Mouse (Mus musculus): ENCODE data around the gene Map3k12. TPM values are rescaled to one million over a fixed set of nuclear protein-coding genes. Genes with fewer than 3 reads are reported as not detected.

Gene Map3k12
- 14.3 and 18.2 TPM in 2 replicates for polyA plus RNA-seq (2014; fragmentation: Nextera tagmentation; extraction: Ambion mirVana)

DNA sequence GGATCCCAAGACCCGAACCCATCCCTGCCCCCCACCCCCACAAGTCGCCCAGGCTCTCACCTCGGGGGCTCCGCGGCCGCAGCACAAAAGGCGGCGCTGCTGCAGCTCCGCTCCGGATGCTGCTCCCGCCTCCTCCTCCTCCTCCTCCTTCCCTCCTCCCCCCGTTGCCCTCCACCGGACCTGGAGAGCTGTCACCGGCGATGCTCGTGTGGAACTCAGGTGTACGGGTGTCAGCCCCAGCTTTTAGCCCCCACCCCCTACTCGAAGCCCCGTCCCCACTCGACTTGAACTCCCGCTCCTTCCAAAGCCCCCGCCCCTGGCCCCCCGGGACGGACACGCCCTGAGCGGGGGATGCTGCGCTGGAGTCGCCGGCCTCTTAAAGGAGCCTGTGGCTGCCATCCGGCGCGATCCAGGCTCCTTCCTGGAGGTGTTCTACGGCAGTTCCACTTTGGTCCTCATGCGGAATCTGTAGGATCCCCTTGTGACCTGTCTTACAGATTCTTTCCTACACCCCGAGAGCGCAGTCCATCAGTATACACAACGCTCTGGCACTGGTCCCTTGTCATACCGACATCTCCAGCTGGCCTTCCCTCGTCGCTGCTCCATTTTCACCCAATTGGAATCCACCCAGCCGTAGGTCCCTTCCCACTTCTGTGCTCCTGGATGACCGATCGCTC lies at the start of gene Map3k12:
Map3k12 (minus strand) TSS at position 337 of the 677 bp plus-strand sequence.
- ATAC-seq (ENCODE audit: insufficient number of reproducible peaks, low FRiP score, low TSS enrichment, low read depth), result 0 out of 2 replicates have a peak, but pooled peaks have one; percentile 2
- peak within 1 kb of the TSS; percentile 85 for H3K9ac ChIP-seq (ENCODE audit: low read length)
- H3K4me1 ChIP-seq (ENCODE audit: control insufficient read depth, insufficient read depth, low read length), result peaks cover 10% of the 10 kb centered on the region
- no peaks in the 10 kb centered on the region for H3K9me3 ChIP-seq (ENCODE audit: control insufficient read depth, low read length)
- H3K4me2 ChIP-seq (ENCODE audit: low read depth, severe bottlenecking), result peak within 1 kb of the TSS; percentile 63
- H3K27me3 ChIP-seq (ENCODE audit: control insufficient read depth, insufficient read depth, low read length), result no peaks in the 10 kb centered on the region
- WGBS, result under 1% methylated on average over 41 of the region's 43 CpGs
- H3K4me3 ChIP-seq (ENCODE audit: low read depth, low read length), result peak within 1 kb of the TSS; percentile 66
- peak within 1 kb of the TSS; percentile 60; the same call in 1 of the 2 replicates for H3K27ac ChIP-seq (replicated peaks; ENCODE audit: low read depth, low read length)
- H3K36me3 ChIP-seq (ENCODE audit: control insufficient read depth, insufficient read depth, low read length), result peaks cover 4% of the 10 kb centered on the region
- peak; percentile 85 for DNase-seq (ENCODE audit: low spot score)

DNA sequence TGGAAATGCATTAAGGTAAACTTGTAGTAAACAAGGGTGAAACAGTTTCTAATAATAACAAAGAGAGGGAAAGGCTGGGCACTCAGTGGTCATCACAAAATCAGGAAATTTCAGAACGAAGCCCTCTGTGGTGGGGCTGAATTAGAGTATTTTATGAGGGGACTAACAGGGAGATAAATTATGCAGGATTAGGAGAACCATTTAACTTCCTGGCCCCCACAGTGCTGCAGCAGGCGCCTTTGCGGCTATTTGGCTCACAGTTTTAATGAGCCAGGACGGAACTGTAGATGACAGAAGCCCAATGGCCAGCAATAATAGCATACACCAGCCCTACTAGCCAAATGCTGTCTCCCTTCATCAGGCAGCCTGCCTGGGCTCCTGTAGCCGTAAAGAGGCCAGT lies 46.8 kb upstream of the Map3k12 start:
- DNase-seq (ENCODE audit: low spot score), result no peak
- Histone ChIP-seq H3K36me3 (ENCODE audit: control insufficient read depth, insufficient read depth, low read length) (no peaks in the 10 kb centered on the region), H3K4me1 (ENCODE audit: control insufficient read depth, insufficient read depth, low read length) (no peaks in the 10 kb centered on the region), H3K27ac (replicated peaks; ENCODE audit: low read depth, low read length) (no peak overlapping the region), H3K27me3 (ENCODE audit: control insufficient read depth, insufficient read depth, low read length) (no peaks in the 10 kb centered on the region), H3K9ac (ENCODE audit: low read length) (no peak overlapping the region), H3K4me3 (ENCODE audit: low read depth, low read length) (no peak overlapping the region), H3K4me2 (ENCODE audit: low read depth, severe bottlenecking) (no peak overlapping the region), H3K9me3 (ENCODE audit: control insufficient read depth, low read length) (no peaks in the 10 kb centered on the region)
- ATAC-seq (ENCODE audit: insufficient number of reproducible peaks, low FRiP score, low TSS enrichment, low read depth), result no peak
- 49% methylated on average over 5 of the region's 5 CpGs for WGBS

DNA sequence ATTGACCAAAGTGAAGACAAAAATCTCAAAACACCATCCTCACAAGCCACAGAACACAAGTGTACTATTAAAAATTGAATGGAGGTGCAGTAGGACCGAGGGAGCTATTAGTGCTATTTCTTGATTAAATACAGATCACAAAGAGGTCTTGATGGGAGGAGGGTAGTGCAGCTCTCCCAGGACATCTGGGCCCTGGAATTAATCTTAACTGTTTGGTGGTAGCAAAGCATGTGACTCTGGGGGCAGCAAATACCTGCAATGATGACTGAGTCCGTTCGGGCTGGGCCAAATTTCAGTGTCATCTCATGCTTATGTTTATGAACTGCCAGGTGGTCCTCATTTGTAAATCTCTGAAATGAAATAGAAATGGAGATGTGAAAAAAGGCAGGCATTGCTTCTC lies 46.2 kb upstream of the Map3k12 start:
- Histone ChIP-seq H3K4me1 (ENCODE audit: control insufficient read depth, insufficient read depth, low read length) (no peaks in the 10 kb centered on the region), H3K9me3 (ENCODE audit: control insufficient read depth, low read length) (no peaks in the 10 kb centered on the region), H3K36me3 (ENCODE audit: control insufficient read depth, insufficient read depth, low read length) (no peaks in the 10 kb centered on the region), H3K27me3 (ENCODE audit: control insufficient read depth, insufficient read depth, low read length) (no peaks in the 10 kb centered on the region), H3K4me2 (ENCODE audit: low read depth, severe bottlenecking) (no peak overlapping the region), H3K27ac (replicated peaks; ENCODE audit: low read depth, low read length) (no peak overlapping the region), H3K9ac (ENCODE audit: low read length) (no peak overlapping the region), H3K4me3 (ENCODE audit: low read depth, low read length) (no peak overlapping the region)
- 69% methylated on average over 3 of the region's 3 CpGs for WGBS
- DNase-seq (ENCODE audit: low spot score) (no peak), ATAC-seq (ENCODE audit: insufficient number of reproducible peaks, low FRiP score, low TSS enrichment, low read depth) (no peak)

DNA sequence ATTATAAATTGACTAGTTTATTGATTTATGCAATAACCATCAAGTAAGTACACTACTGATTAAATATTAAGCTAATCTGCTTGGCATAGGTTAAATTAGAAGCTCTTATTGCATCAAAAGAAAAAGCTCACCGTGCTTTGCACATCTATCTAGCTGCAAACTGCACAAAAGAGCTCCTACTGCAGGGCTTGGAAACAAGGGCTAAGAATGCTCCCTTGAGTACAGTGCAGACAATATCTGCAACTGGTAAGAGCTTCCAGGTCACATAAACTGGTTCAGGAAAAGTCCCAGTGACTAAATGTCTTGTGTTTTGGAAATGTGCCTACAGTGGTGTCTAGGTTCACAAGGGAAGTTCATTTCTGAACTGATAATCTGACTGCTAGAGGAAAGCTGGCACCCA lies 45.6 kb upstream of the Map3k12 start:
- Histone ChIP-seq H3K36me3 (ENCODE audit: control insufficient read depth, insufficient read depth, low read length) (no peaks in the 10 kb centered on the region), H3K4me1 (ENCODE audit: control insufficient read depth, insufficient read depth, low read length) (no peaks in the 10 kb centered on the region), H3K9me3 (ENCODE audit: control insufficient read depth, low read length) (no peaks in the 10 kb centered on the region), H3K27me3 (ENCODE audit: control insufficient read depth, insufficient read depth, low read length) (no peaks in the 10 kb centered on the region), H3K4me3 (ENCODE audit: low read depth, low read length) (no peak overlapping the region), H3K9ac (ENCODE audit: low read length) (no peak overlapping the region), H3K4me2 (ENCODE audit: low read depth, severe bottlenecking) (no peak overlapping the region), H3K27ac (replicated peaks; ENCODE audit: low read depth, low read length) (no peak overlapping the region)
- WGBS, result 95% methylated on average over 1 of the region's 1 CpGs
- DNase-seq (ENCODE audit: low spot score) (no peak), ATAC-seq (ENCODE audit: insufficient number of reproducible peaks, low FRiP score, low TSS enrichment, low read depth) (no peak)

DNA sequence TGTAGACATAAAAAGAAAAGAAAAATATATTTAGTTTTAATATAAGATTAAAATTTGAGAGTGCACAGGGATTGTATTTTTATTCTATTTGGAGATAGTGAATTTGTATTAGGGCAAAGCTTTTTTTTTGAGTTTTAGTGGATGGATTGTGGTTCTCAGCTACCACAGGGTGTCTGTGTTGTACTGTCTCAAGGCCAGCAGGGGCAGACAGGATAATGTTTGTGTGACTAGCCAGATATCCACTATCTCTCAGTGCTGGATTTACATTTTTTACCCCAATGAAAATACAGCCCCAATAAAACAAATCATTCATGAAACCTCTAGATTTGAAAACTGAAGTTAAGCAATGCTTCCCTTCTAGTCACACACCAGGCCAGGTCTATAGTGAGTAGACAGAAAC lies 40.7 kb upstream of the Map3k12 start:
- ATAC-seq (ENCODE audit: insufficient number of reproducible peaks, low FRiP score, low TSS enrichment, low read depth), result no peak
- H3K36me3 ChIP-seq (ENCODE audit: control insufficient read depth, insufficient read depth, low read length), result peaks cover 6% of the 10 kb centered on the region; the same call in 1 of the 2 replicates

DNA sequence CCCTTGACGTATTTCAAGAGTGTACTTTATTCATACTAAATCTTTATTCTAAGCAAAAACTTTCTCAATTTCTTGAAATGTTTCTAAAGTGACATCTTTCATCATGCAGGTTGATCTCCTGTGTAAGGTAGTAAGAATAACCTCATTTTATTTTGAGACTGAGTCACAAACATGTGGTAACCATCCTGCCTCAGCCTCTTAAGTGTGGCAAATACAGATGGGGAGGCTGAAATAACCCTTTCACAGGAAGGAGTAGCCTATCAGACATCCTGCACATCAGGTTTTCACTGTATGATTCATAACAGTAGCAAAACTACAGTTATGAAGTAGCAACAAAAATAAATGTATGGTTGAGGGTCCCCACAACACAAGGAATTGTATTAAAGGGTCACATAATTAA lies 38.7 kb upstream of the Map3k12 start:
- Histone ChIP-seq H3K9ac (ENCODE audit: low read length) (no peak overlapping the region), H3K9me3 (ENCODE audit: control insufficient read depth, low read length) (no peaks in the 10 kb centered on the region), H3K27me3 (ENCODE audit: control insufficient read depth, insufficient read depth, low read length) (no peaks in the 10 kb centered on the region), H3K4me3 (ENCODE audit: low read depth, low read length) (no peak overlapping the region), H3K4me1 (ENCODE audit: control insufficient read depth, insufficient read depth, low read length) (no peaks in the 10 kb centered on the region), H3K4me2 (ENCODE audit: low read depth, severe bottlenecking) (no peak overlapping the region), H3K36me3 (ENCODE audit: control insufficient read depth, insufficient read depth, low read length) (peaks cover 8% of the 10 kb centered on the region; the same call in 1 of the 2 replicates), H3K27ac (replicated peaks; ENCODE audit: low read depth, low read length) (no peak overlapping the region)
- DNase-seq (ENCODE audit: low spot score) (no peak), ATAC-seq (ENCODE audit: insufficient number of reproducible peaks, low FRiP score, low TSS enrichment, low read depth) (no peak)
- 98% methylated on average over 1 of the region's 1 CpGs for WGBS

More for the DNA sequence above, 40.7 kb upstream of the Map3k12 start:
- H3K4me3 ChIP-seq (ENCODE audit: low read depth, low read length), result no peak overlapping the region
- no peaks in the 10 kb centered on the region for H3K4me1 ChIP-seq (ENCODE audit: control insufficient read depth, insufficient read depth, low read length)
- no peak for DNase-seq (ENCODE audit: low spot score)
- no peaks in the 10 kb centered on the region for H3K27me3 ChIP-seq (ENCODE audit: control insufficient read depth, insufficient read depth, low read length)
- H3K4me2 ChIP-seq (ENCODE audit: low read depth, severe bottlenecking), result no peak overlapping the region
- no peak overlapping the region for H3K9ac ChIP-seq (ENCODE audit: low read length)
- no peaks in the 10 kb centered on the region for H3K9me3 ChIP-seq (ENCODE audit: control insufficient read depth, low read length)
- H3K27ac ChIP-seq (replicated peaks; ENCODE audit: low read depth, low read length), result no peak overlapping the region

DNA sequence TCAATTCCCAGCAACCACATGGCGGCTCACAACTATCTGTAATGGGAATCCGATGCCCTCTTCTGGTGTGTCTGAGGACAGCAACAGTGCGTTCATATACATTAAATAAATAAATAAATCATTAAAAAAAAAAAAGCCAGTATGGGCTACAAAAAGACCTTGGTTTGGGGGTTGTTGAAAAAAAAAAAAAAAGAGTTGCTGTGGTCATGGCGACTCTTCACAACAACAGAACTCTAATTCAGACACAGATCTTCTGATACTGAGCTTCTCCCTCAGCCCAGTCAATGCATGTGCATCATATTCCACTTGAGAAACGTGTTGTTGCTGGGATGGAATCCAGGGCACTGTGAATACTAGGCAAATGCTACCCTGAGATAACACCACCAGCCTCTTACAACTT lies 35.7 kb upstream of the Map3k12 start:
- Histone ChIP-seq H3K4me3 (ENCODE audit: low read depth, low read length) (no peak overlapping the region), H3K9ac (ENCODE audit: low read length) (no peak overlapping the region), H3K9me3 (ENCODE audit: control insufficient read depth, low read length) (no peaks in the 10 kb centered on the region), H3K4me2 (ENCODE audit: low read depth, severe bottlenecking) (no peak overlapping the region), H3K36me3 (ENCODE audit: control insufficient read depth, insufficient read depth, low read length) (peaks cover 8% of the 10 kb centered on the region; the same call in 1 of the 2 replicates), H3K4me1 (ENCODE audit: control insufficient read depth, insufficient read depth, low read length) (no peaks in the 10 kb centered on the region), H3K27me3 (ENCODE audit: control insufficient read depth, insufficient read depth, low read length) (no peaks in the 10 kb centered on the region), H3K27ac (replicated peaks; ENCODE audit: low read depth, low read length) (no peak overlapping the region)
- 96% methylated on average over 5 of the region's 5 CpGs for WGBS
- ATAC-seq (ENCODE audit: insufficient number of reproducible peaks, low FRiP score, low TSS enrichment, low read depth), result no peak
- no peak for DNase-seq (ENCODE audit: low spot score)

DNA sequence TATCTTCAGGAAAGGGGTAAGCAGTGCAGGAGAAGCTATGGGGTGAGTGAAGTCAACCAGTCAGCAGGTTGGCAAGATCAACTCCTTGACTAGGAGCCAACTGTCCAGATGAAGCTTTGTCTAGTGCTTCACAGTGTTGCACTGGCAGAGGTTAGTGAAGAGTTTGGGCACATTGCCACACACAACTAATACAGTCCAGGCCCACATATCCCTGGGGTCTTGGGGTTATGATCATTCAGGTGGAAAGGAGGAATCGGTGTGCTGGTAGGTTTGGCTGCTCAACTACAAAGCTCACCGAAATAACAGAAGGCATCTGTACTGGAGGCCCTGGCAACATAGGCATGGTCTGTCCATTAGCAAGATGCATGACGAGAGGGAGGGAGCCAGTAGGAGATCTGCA lies 30.6 kb upstream of the Map3k12 start:
- Histone ChIP-seq H3K27ac (replicated peaks; ENCODE audit: low read depth, low read length) (no peak overlapping the region), H3K27me3 (ENCODE audit: control insufficient read depth, insufficient read depth, low read length) (no peaks in the 10 kb centered on the region), H3K36me3 (ENCODE audit: control insufficient read depth, insufficient read depth, low read length) (peaks cover 6% of the 10 kb centered on the region; the same call in 1 of the 2 replicates), H3K4me1 (ENCODE audit: control insufficient read depth, insufficient read depth, low read length) (no peaks in the 10 kb centered on the region), H3K9ac (ENCODE audit: low read length) (no peak overlapping the region), H3K9me3 (ENCODE audit: control insufficient read depth, low read length) (no peaks in the 10 kb centered on the region), H3K4me2 (ENCODE audit: low read depth, severe bottlenecking) (no peak overlapping the region), H3K4me3 (ENCODE audit: low read depth, low read length) (no peak overlapping the region)
- no peak for ATAC-seq (ENCODE audit: insufficient number of reproducible peaks, low FRiP score, low TSS enrichment, low read depth)
- WGBS, result 91% methylated on average over 3 of the region's 3 CpGs
- no peak for DNase-seq (ENCODE audit: low spot score)
